Mouse (Mus musculus) urinary bladder, postnatal 36 days (tissue): Measurements from ENCODE around the gene Gm42715.
"Not testable (repeated sequence)": the region's sequence is repeated elsewhere in the genome, so short reads cannot be mapped to it uniquely, and the experiment has no call there.

Experiments used
- DNase-seq, 2 experiments: peaks; one replicate each; pipeline ENCODE4 v3.0.0; 2022; ENCODE audit warnings: low spot score in 2 of 2, mixed read lengths in 1 of 2

Gm42715 gene

GRCm38 (mm10) chr7:127497382-127497781 lies 22.0 kb upstream of the Gm42715 start:
- no peak for DNase-seq

- DNase-seq: no peak
These were observed 21.0 kb upstream of the Gm42715 start for GRCm38 (mm10) chr7:127498407-127498806.

GRCm38 (mm10) chr7:127508291-127508690 lies 11.1 kb upstream of the Gm42715 start:
- DNase-seq: no peak

- not testable (repeated sequence) for DNase-seq
These were observed 9.6 kb upstream of the Gm42715 start for GRCm38 (mm10) chr7:127509830-127510229.

GRCm38 (mm10) chr7:127511241-127511640 lies 8.1 kb upstream of the Gm42715 start:
- no peak for DNase-seq

GRCm38 (mm10) chr7:127511808-127512230 lies 7.6 kb upstream of the Gm42715 start, which contains the start of gene Srcap:
Gene Srcap, plus strand, starts transcription at chr7:127511983.
- peak; percentile 91 to 96 for DNase-seq

GRCm38 (mm10) chr7:127512231-127513015 lies 7.0 kb upstream of the Gm42715 start:
- DNase-seq: peak; percentile 82 to 88

- DNase-seq: peak; percentile 10 to 13
These were observed 6.4 kb upstream of the Gm42715 start for GRCm38 (mm10) chr7:127513016-127513390.

GRCm38 (mm10) chr7:127513781-127514180 lies 5.6 kb upstream of the Gm42715 start:
- DNase-seq: no peak

GRCm38 (mm10) chr7:127515846-127516245 lies 3.5 kb upstream of the Gm42715 start:
- no peak for DNase-seq

- no peak for DNase-seq
These were observed 3.0 kb upstream of the Gm42715 start for GRCm38 (mm10) chr7:127516344-127516743.

GRCm38 (mm10) chr7:127541671-127542070 lies 22.3 kb downstream of the Gm42715 start:
- DNase-seq: no peak

- DNase-seq: peak in 1 of 2 experiments; percentile 36
These were observed 29.9 kb downstream of the Gm42715 start for GRCm38 (mm10) chr7:127549116-127549835.

GRCm38 (mm10) chr7:127551558-127551957 lies 32.2 kb downstream of the Gm42715 start:
- no peak for DNase-seq

- DNase-seq: no peak
These were observed 41.2 kb downstream of the Gm42715 start for GRCm38 (mm10) chr7:127560580-127560979.

- no peak for DNase-seq
These were observed 42.0 kb downstream of the Gm42715 start, which contains the start of gene Tmem265 for GRCm38 (mm10) chr7:127561340-127561858. Gene Tmem265, plus strand, starts transcription at chr7:127561390.

- DNase-seq: no peak
These were observed 45.2 kb downstream of the Gm42715 start for GRCm38 (mm10) chr7:127564381-127565150.

GRCm38 (mm10) chr7:127572895-127573471 lies 53.6 kb downstream of the Gm42715 start, which contains the start of gene Phkg2:
Gene Phkg2, plus strand, starts transcription at chr7:127573340.
- DNase-seq: peak; percentile 80 to 92

GRCm38 (mm10) chr7:127573503-127574008 lies 54.2 kb downstream of the Gm42715 start:
- DNase-seq: no peak

- no peak for DNase-seq
These were observed 54.7 kb downstream of the Gm42715 start for GRCm38 (mm10) chr7:127574115-127574514.

- DNase-seq: no peak
These were observed 63.9 kb downstream of the Gm42715 start for GRCm38 (mm10) chr7:127583260-127583659.
